Comparison of ENCODE assay signal across 28 mouse cellular contexts in genomic region chr11:89035552-89035951, GRCm38 (mm10). TPM values are rescaled to one million over a fixed set of nuclear protein-coding genes. Genes with fewer than 3 reads are reported as not detected.
"Had no signal": no experiment of that assay in that cellular context is flagged by ENCODE, and none has a peak within 500 bp of the region (broad histone marks: within the 10 kb centered on the region; RNA-seq: fewer than 3 reads in every experiment).

No protein-coding gene starts in this region.

- H3K4me3 ChIP-seq: intestine, embryonic 15.5 days; kidney, embryonic 15.5 days; limb, embryonic 12.5 days; limb, embryonic 15.5 days; liver, embryonic 15.5 days; lung, embryonic 15.5 days; megakaryocyte, embryonic 14.5 days; midbrain, embryonic 10.5 days; midbrain, embryonic 13.5 days; stomach, embryonic 15.5 days had no signal

- DNase-seq: kidney, adult 11 months; kidney, adult 8-10 months; kidney, postnatal 10 days; kidney, postnatal 36 days; left cerebral cortex, postnatal 4 days; right cerebral cortex, adult 18-20 months; right cerebral cortex, postnatal 14 days; right cerebral cortex, postnatal 4 days; spleen, adult 18-20 months; thymus, postnatal 25 days had no signal

- H3K27me3 ChIP-seq: intestine, embryonic 15.5 days; kidney, embryonic 15.5 days; limb, embryonic 12.5 days; limb, embryonic 15.5 days; liver, embryonic 15.5 days; lung, embryonic 15.5 days; megakaryocyte, embryonic 14.5 days; midbrain, embryonic 13.5 days; stomach, embryonic 15.5 days had no signal

- H3K4me1 ChIP-seq: intestine, embryonic 15.5 days; kidney, embryonic 15.5 days; limb, embryonic 12.5 days; limb, embryonic 15.5 days; liver, embryonic 15.5 days; lung, embryonic 15.5 days; midbrain, embryonic 13.5 days; stomach, embryonic 15.5 days had no signal

- H3K27ac ChIP-seq: intestine, embryonic 15.5 days; kidney, embryonic 15.5 days; limb, embryonic 12.5 days; limb, embryonic 15.5 days; liver, embryonic 15.5 days; lung, embryonic 15.5 days; midbrain, embryonic 10.5 days; midbrain, embryonic 13.5 days; stomach, embryonic 15.5 days had no signal

- H3K9ac ChIP-seq: intestine, embryonic 15.5 days; kidney, embryonic 15.5 days; limb, embryonic 12.5 days; limb, embryonic 15.5 days; liver, embryonic 15.5 days; lung, embryonic 15.5 days; midbrain, embryonic 13.5 days; stomach, embryonic 15.5 days had no signal

- H3K4me2 ChIP-seq: intestine, embryonic 15.5 days; kidney, embryonic 15.5 days; limb, embryonic 12.5 days; limb, embryonic 15.5 days; liver, embryonic 11.5 days; liver, embryonic 15.5 days; lung, embryonic 15.5 days; midbrain, embryonic 13.5 days; stomach, embryonic 15.5 days had no signal

- H3K9me3 ChIP-seq: intestine, embryonic 15.5 days; kidney, embryonic 15.5 days; limb, embryonic 12.5 days; limb, embryonic 15.5 days; liver, embryonic 15.5 days; lung, embryonic 15.5 days; megakaryocyte, embryonic 14.5 days; midbrain, embryonic 10.5 days; midbrain, embryonic 13.5 days; stomach, embryonic 15.5 days had no signal

- ATAC-seq: intestine, embryonic 15.5 days; midbrain, embryonic 13.5 days; midbrain, embryonic 16.5 days had no signal

RNA-seq across cellular contexts. Expression of gene Gm525, which starts 38.1 kb away (rescaled TPM):
- total RNA-seq: layer of hippocampus, adult 8-10 months; layer of hippocampus, postnatal 10 days; left cerebral cortex, adult 8-10 months; left cerebral cortex, postnatal 14 days; left cerebral cortex, postnatal 4 days had no signal
- polyA plus RNA-seq: kidney, embryonic 15.5 days; liver, embryonic 11.5 days; liver, embryonic 15.5 days; midbrain, embryonic 10.5 days; midbrain, embryonic 13.5 days; midbrain, embryonic 16.5 days; neural tube, embryonic 11.5 days; neural tube, embryonic 14.5 days had no signal
